Mouse (Mus musculus) large intestine, adult 2 months (tissue): ENCODE data around the gene Spef1. TPM values are rescaled to one million over a fixed set of nuclear protein-coding genes. Genes with fewer than 3 reads are reported as not detected.

Experiments used
- DNase-seq: peaks from one replicate; pipeline ENCODE4 v3.0.0-alpha.2; 2012; ENCODE audit warnings: low read depth, low spot score
- WGBS: fragments of 180-500 bp; shearing (Covaris S2); methylation state at CpG from one replicate; pipeline ENCODE4 v1.1.7; 2018; 5-methylcytosine and 5-hydroxymethylcytosine counted together
- polyA plus RNA-seq: library from polyadenylated mRNA; depleted of rRNA; stranded (reverse); fragments of >200 nt; gene quantifications from 2 replicates; pipeline ENCODE4 v1.2.3, GENCODE M21; 2012

Spef1 gene
- polyA plus RNA-seq, 1 experiment = 7.6 TPM

DNA sequence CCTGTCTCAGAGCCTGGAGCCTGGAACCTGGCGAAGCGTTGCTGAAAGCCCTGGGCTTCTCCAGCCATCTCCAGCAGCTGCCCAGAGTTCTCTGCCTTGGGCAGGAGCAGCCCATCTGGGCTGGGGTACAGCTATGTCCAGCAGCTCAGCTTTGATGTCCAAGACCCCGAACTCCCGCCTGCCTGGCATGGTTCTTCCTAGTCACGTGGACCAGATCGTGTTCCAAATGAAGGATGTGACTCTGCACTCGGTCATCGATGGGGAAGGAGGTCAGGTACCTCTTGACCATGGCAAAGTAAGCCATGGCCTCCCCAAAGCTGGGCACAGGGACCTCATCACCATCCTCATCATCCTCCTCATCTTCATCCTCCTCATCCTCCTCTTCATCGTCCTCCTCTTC is 9.2 kb downstream of the Spef1 start:
- no peak for DNase-seq

GRCm38 (mm10) chr2:131176491-131176890 is 10.6 kb downstream of the Spef1 start:
- 26% methylated on average over 5 of the region's 5 CpGs for WGBS
- DNase-seq = no peak

More for the DNA sequence above, 9.2 kb downstream of the Spef1 start:
- 28% methylated on average over 9 of the region's 9 CpGs for WGBS

DNA sequence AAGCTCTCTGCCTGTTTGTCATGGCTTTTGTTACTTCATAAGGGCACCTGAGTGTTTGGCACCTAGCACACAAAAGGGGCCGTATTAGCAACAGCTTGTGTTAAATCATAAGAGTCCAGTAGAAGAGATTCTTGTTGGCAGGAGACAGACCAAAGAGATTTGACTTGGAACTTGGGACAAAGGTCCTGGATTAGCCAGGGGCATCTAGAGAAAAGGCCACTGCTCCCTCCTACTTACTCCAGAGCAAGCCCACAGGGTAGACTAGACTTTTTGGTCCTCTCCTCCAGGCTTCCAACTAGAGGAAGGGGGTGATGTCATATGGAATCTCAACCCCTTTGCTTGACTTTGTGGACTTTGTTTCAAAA is 11.2 kb downstream of the Spef1 start:
- no peak for DNase-seq
- WGBS = 39% methylated on average over 1 of the region's 1 CpGs

GRCm38 (mm10) chr2:131175286-131175944 is 11.7 kb downstream of the Spef1 start:
- WGBS = 45% methylated on average over 3 of the region's 3 CpGs
- no peak for DNase-seq

- DNase-seq = no peak
- WGBS = 5% methylated on average over 11 of the region's 11 CpGs
Measured at GRCm38 (mm10) chr2:131174700-131175099, 12.4 kb downstream of the Spef1 start.

DNA sequence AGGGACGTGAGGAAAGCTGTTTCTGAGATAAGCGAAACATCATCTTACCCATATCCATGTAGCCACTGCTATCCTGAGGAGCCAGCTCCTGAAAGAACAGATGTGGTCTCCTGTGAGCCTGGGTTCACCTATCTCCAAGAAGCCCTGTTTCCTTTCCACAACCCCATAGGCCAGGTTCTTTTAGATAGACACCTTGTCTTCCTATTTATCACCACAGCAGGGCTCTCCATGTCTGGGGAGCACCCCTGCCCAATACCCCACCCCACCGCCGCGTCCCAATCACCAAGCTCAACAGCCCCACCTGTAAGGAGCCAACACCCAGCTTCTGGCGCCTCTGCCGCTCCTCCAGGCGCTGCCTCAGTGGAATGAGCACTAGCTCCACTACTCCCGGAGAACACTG is 14.8 kb downstream of the Spef1 start:
- WGBS = 84% methylated on average over 9 of the region's 9 CpGs
- DNase-seq = no peak

GRCm38 (mm10) chr2:131171401-131172104 is 15.5 kb downstream of the Spef1 start:
- no peak for DNase-seq
- WGBS = 60% methylated on average over 43 of the region's 43 CpGs

DNA sequence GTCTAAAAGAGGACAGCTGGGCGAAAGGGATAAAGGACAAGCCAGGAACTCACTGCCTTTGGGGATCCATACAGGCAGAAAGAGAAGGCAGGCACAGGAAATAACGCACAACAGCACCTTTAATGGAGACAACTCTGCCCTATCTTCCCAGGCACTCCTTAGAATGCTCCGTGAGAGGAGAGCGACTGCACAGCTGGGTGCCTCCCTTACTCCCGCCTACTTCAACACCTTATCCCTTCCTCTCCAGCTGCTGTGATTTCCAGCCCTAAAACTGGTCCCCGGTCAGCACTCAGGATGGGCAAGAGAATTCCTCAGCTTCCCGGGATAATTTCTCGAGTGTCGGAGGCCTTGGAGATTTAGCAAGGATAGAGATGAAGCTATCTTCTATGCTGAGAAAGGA is 16.1 kb downstream of the Spef1 start:
- WGBS = 67% methylated on average over 9 of the region's 9 CpGs
- no peak for DNase-seq

GRCm38 (mm10) chr2:131168914-131169313 is 18.2 kb downstream of the Spef1 start:
- no peak for DNase-seq
- WGBS = 84% methylated on average over 1 of the region's 1 CpGs

DNA sequence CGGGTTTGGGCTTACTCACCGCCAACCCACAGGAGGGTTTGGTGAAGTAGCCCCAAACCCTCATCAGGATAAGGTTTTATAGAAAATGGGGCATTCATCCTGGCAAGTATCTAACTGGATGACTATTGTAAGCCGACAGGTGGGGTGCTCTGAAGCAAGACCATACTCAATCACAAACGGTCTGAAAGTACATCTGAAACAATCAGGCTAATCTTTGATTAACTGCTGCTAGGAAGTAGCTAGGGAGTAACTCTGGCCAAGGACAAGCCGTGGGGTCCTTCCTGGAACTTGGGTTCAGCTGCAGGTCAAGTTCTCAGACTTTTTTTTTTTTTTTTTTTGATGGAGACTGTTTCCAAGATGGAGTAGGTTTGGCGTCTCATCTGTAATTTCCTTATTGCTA is 19.1 kb downstream of the Spef1 start:
- WGBS = 72% methylated on average over 6 of the region's 6 CpGs
- DNase-seq = no peak

DNA sequence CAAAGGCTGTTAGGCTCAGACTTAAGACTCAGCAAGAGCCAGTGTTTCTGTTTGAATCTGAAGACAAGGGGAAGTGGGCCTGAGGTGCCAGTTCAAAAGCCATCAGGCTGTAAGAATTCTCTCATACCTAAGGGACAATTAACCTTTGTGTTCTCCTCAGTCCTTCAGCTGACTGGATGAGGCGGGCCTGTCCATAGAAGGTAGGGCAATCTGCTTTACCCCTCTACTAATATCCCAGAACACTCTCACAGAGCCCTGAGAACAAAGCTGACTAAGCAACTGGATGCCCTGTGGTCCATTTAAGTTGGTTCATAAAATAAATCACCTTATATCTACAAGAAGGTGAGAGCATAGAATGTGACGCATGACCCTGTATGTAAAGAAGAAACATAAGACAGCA is 20.9 kb downstream of the Spef1 start:
- 84% methylated on average over 2 of the region's 2 CpGs for WGBS
- no peak for DNase-seq

DNA sequence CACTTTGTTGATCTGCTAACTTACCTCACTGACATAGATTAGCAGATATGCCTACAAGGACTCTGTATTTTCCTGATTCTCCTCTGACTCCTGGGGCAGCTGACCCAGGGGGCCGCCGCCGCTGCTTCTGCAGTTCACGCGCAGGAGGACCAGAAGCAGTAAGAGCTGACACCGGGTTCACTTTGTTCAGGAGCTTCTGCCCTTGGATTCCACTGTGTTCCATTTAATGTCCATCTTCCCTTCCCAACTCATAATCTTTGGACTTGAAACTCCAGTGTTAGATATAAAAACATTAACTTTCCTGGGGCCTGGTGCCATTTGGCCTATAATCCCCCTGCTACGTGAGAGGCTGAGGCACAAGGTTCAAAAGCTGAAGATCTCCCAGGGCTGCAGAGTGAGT is 23.2 kb downstream of the Spef1 start:
- WGBS = 85% methylated on average over 7 of the region's 7 CpGs
- DNase-seq = no peak

GRCm38 (mm10) chr2:131160671-131161111 is 26.4 kb downstream of the Spef1 start:
- no peak for DNase-seq
- WGBS = 1% methylated on average over 17 of the region's 17 CpGs

DNA sequence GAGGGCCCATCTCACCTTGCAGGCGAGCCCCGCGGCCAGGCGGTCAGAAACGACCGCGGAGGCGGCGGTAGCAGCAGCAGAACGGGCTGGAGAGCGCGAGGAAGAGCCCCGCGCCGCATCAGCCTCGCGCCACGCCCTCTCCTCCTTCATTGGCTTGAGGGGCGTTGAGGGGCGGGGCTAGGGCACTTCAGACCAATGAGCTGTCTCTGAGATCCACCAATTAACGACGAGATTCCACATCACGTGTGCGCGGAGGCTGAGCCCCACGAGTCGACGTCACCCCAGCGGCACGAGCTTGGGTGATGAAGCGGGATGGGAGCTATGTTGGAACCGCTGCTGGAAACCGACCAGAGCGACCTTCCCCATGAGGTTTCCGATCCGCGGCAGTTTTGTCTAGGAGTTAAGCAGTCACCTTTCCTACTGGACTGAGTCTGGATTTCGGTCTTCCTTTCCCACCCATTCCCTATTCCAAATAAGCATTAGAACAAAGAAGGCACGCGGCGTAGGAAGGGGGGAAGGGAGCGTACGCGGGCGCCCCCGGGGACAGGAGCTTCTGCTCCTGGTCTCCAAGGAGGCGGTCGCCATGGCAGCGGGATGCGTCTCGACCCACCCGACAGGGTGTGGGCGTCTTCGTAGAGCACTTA is 27.0 kb downstream of the Spef1 start, which contains the start of gene 1700037H04Rik:
TSS of gene 1700037H04Rik (minus strand) at position 144 of the 644 bp plus-strand sequence.
- peak; percentile 96 for DNase-seq
- WGBS = under 1% methylated on average over 54 of the region's 54 CpGs

- under 1% methylated on average over 18 of the region's 18 CpGs for WGBS
Measured at GRCm38 (mm10) chr2:131159491-131159910, 27.6 kb downstream of the Spef1 start.

DNA sequence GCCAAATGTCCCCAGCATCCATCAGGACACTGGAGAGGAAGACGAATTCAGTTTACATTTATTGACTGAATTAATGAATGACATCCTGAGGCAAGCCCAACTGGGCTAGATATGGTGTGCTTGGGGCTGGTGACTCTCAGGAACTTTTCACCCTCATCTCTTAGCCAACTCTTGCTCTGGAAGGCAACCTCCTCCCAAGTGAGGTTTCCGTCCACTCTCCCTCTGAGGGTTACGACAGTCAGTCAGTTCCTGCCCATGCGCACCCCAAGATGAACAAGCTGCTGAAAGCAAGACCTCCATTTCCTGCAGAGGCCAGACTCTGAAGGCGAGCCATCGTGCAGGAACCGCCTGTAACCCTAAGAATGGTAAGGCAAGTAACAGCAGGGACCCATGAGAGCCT is 30.1 kb downstream of the Spef1 start:
- WGBS = 91% methylated on average over 7 of the region's 7 CpGs
- DNase-seq = no peak

More at GRCm38 (mm10) chr2:131159491-131159910, 27.6 kb downstream of the Spef1 start:
- DNase-seq = no peak

DNA sequence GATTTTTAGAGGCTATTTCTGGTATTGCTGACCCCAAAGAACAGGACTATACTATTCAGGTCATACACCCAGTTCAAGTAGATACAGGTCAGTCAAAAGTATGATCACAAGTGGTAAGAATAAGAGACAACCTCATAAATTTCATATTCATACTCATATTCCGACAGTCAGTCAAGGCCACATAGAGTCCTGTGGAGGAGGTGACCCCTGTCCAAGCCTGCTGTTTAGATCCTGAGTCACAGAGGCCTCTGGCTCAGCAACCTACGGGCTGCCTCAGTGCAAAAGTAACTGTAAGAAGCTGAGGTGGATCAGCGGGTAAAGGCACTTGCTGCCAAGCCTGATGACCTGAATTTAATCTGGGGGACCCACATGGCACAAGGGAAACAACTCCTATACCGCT is 33.0 kb downstream of the Spef1 start:
- WGBS = 89% methylated on average over 4 of the region's 4 CpGs
- no peak for DNase-seq

DNA sequence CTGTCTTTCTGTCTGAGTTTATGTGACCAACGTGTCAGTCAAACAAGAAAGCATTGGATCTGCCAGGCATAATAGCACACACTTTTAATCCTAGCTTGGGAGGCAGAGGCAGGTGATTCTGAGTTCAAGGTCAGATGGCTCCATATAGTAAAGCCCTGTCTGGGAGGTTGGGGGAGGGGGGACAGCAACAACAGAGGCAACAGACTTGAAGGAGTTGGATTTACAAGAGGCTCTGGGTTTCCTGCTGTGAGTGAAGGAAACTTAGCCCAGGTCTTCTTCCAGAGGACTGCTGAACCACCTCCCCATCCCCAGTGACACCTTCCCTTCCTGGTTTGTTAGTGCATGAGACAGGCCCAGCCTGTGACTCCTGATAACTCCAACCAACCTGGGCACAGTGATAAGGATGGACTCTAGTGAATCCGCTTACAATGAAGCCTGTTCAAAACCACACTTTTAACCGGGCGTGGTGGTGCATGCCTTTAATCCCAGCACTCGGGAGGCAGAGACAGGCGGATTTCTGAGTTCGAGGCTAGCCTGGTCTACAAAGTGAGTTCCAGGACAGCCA is 34.8 kb downstream of the Spef1 start:
- DNase-seq = no peak
- WGBS = 87% methylated on average over 7 of the region's 7 CpGs

DNA sequence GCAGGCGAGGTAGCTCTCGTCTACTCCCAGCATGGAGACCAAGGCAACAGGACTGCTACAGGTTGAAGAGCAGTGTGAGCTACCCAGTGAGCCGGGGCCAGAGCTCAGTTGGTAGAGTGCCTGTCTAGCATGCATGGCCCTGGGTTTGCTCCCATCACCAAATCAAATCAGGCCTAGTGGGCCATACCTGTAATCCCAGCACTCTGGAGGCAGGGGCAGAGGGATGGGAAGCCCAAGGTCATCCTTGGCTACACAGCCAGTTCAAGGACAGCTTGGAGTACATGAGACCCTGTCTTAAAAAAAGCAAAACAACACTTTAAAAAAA is 37.9 kb downstream of the Spef1 start:
- no peak for DNase-seq
- 96% methylated on average over 3 of the region's 3 CpGs for WGBS

DNA sequence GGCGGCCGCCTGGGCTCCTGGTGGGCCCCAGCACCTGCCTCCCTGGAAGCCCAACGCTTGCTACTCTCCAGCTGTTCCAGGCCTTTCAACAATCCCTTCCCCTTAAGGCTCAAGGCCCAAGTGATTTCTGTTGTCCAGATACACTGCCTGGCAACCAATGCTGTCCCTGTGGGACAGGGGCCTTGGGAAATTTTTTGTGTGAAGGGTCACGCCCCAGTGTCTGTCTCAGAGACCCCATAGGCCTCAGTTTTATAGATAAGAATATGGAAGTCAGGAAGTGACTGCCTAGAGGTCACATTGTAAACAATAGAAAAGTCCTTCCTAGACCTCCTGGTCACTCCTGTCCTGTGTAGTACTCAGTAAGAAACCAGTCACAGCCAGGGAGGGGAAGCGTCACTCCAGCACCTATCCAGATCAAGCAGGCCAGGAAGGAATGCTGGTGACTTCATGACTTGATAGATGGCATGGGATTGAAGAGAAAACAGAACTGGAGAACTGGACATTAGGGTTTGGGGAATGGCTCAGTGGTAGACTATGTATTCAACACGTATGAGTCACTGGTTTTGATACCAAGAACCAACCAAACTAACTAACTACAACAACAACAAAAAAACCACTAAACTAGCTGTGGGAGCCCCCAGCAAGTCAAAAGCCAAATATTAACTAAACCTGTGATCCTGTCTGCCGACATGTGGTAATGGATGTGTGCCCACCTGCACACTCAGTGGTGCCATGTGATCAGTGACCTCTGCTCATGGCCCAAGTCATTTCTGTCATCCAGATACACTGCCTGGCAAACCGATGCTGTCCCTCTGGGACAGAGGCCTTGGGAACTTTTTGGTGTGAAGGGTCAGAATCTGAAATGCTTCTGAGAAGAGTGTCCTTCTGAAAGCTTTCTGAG is 38.5 kb downstream of the Spef1 start:
- 84% methylated on average over 8 of the region's 8 CpGs for WGBS
- DNase-seq = no peak
